Mouse (Mus musculus) hindbrain, postnatal 0 days (tissue): ENCODE measurements at regions not wholly inside any gene's neighbourhood (a gene's known extent, or its start where the extent isn't known, plus 50 kb on each side); places are given as distances from the start of the nearest gene placed in this dataset.

ENCODE experiments used
- ATAC-seq: fragments of 200-750 bp; cut with Nextera tagmentation; 2 replicates; pipeline ENCODE4 v1.8.0; 2017; ENCODE audit warnings: mild to moderate bottlenecking, moderate TSS enrichment, moderate library complexity
- DNase-seq: peaks from one replicate; pipeline ENCODE4 v3.0.0-alpha.2; 2015; ENCODE audit warnings: low spot score
- H3K27ac ChIP-seq: fragments of 300-500 bp; sonication (generic); 2 replicates; pipeline ENCODE4 v1.5.1; 2014; ENCODE audit warnings: mild to moderate bottlenecking
- H3K27me3 ChIP-seq: fragments of 300-500 bp; sonication (generic); 2 replicates; pipeline ENCODE4 v1.6.1; 2014; ENCODE audit warnings: low read length, mixed read lengths; ENCODE audit not compliant: insufficient read depth
- H3K36me3 ChIP-seq: fragments of 300-500 bp; sonication (generic); 2 replicates; pipeline ENCODE4 v1.6.1; 2014; ENCODE audit warnings: low read length, mixed read lengths; ENCODE audit not compliant: insufficient read depth
- H3K4me1 ChIP-seq: fragments of 300-500 bp; sonication (generic); 2 replicates; pipeline ENCODE4 v1.6.1; 2014; ENCODE audit warnings: antibody characterized with exemption, low read length, mixed read lengths; ENCODE audit not compliant: insufficient read depth
- H3K4me2 ChIP-seq: fragments of 300-500 bp; sonication (generic); 2 replicates; pipeline ENCODE4 v1.6.1; 2014; ENCODE audit warnings: low read depth, mild to moderate bottlenecking, low read length, moderate library complexity, mixed read lengths
- H3K4me3 ChIP-seq: fragments of 300-500 bp; sonication (generic); 2 replicates; pipeline ENCODE4 v1.5.1; 2014; ENCODE audit warnings: low read length
- H3K9ac ChIP-seq: fragments of 300-500 bp; sonication (generic); replicated peaks from 2 replicates; pipeline ENCODE4 v1.6.1; 2014; ENCODE audit warnings: mild to moderate bottlenecking, low read length, moderate library complexity, mixed read lengths
- H3K9me3 ChIP-seq: fragments of 300-500 bp; sonication (generic); 2 replicates; pipeline ENCODE4 v1.6.1; 2016; ENCODE audit warnings: low read length, mixed read lengths
- CTCF ChIP-seq: IDR thresholded peaks from 2 replicates; pipeline ENCODE4 v1.5.1; 2016; ENCODE audit warnings: antibody characterized with exemption, control low read depth, low read depth
- WGBS: fragments of 180-500 bp; shearing (Covaris S2); extraction: QIAGEN DNeasy Blood & Tissue Kit; methylation state at CpG from one replicate; pipeline ENCODE4 v1.1.7; 2014; 5-methylcytosine and 5-hydroxymethylcytosine counted together

DNA sequence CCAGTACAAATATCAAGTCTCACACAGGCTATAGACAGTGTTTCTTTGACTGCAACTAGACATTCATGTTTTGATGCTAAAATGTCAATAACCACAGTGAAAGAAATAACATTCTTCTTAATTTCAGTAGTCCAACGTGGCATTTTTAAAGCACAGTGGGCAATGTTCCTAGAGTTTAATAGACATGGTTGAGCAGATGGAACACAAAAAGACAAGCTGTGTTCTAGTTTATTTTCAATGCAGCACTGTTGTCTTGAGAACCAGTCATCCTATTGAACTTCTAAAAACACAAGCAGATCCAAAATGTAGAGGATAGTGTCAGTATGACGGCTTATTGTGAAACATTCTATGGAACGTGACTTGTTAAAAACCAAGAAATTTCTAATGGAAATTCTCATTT lies 205.2 kb downstream of the Htr1a start:
- Histone ChIP-seq H3K9ac (no peak overlapping the region), H3K4me3 (no peak overlapping the region), H3K27ac (no peak overlapping the region), H3K4me2 (no peak overlapping the region), H3K36me3 (no peaks in the 10 kb centered on the region), H3K4me1 (no peaks in the 10 kb centered on the region), H3K9me3 (no peaks in the 10 kb centered on the region), H3K27me3 (no peaks in the 10 kb centered on the region)
- DNase-seq (no peak), ATAC-seq (no peak)
- WGBS, result 83% methylated on average over 3 of the region's 3 CpGs
- no peak for TF ChIP-seq CTCF
